Mouse (Mus musculus) G1E-ER4 (cell line): ENCODE results near the gene Rubcn. TPM values are rescaled to one million over a fixed set of nuclear protein-coding genes. Genes with fewer than 3 reads are reported as not detected.

ENCODE experiments used
- GATA1 ChIP-seq: IDR thresholded peaks from one replicate; pipeline ENCODE4 v1.8.0; 2012; ENCODE audit warnings: low read length, inconsistent platforms
- polyA plus RNA-seq: library from polyadenylated mRNA; stranded (reverse); fragments of >175 nt; gene quantifications from 2 replicates; pipeline ENCODE4 v1.2.3, GENCODE M21; 2012

Rubcn gene
- polyA plus RNA-seq, 1 experiment, result 9.3 TPM

DNA sequence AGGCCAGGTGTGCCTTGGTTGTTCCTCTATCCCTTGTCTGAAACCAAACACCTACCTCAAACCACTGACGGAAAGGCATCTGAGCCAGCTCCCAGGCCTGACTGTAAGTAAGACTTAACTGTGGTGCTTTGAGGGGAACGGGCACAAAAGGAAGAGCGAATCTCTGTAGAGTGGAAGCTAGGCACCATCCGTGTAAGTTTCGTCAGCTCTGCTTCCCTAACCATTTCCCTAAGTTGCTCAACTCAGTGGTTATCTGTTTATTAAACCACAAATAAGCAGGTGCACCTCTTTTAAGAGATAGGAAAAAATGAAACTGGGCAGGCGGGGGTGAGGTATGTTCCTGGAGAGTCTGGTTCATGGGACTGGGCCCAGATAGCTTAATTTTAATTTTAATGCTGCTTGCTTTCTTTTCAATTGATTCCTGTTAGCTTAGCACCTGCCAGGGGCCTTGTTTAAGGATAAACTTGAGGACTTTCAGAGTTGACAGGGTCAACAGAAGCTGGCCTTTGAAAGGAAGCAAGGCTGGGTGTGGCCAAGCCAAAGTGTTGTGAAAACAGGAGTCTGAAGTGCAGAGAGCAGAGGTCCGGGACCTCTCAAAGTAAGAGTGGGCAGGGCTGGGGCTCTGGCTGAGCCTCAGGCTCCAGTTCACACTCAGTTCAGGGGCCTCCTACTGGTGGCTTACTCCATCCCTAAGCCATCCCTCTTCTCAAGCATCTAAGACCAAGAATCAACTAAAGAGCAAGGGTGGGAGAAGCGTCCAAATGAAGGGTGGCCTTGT lies 70.0 kb downstream of the Rubcn start:
- TF ChIP-seq GATA1, result no peak

DNA sequence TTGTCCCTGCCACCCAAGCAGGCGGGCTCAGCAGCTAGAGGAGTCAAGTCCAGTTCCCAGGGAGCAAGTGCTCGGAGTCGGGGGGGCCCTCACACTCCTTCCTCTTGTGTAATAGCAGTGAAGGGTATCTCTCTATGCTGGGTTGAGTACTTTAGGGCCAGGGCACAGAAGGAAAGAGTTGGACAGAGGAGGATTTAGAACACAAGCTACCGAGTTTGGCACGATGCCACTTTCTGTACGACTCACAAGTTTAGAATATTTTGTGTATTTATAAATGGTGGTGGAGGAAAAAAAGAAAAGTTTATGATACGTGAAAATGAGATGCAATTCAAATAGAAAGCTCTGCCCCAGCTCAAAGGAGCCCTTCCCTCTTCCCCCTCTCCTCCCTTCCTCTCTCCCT lies 72.4 kb downstream of the Rubcn start:
- no peak for TF ChIP-seq GATA1

DNA sequence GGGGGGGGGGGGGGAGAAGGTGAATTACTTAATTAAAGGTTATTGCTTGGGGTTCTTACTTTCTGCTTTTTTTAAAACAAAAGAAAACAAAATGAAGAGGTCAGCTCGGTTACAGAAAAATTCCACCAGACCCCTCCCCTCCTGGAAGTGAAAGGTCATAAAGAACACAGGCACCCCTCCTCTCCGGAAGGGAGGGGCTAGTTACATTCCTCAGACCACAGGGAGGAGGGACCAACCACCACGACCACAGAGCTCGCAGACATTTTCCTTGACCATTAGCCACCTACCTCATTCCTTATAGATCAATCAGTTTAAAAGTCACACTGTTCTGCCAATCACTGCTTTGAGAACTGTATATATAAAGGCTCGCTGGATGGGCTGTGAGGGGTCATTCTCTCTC lies 73.7 kb downstream of the Rubcn start:
- no peak for TF ChIP-seq GATA1

DNA sequence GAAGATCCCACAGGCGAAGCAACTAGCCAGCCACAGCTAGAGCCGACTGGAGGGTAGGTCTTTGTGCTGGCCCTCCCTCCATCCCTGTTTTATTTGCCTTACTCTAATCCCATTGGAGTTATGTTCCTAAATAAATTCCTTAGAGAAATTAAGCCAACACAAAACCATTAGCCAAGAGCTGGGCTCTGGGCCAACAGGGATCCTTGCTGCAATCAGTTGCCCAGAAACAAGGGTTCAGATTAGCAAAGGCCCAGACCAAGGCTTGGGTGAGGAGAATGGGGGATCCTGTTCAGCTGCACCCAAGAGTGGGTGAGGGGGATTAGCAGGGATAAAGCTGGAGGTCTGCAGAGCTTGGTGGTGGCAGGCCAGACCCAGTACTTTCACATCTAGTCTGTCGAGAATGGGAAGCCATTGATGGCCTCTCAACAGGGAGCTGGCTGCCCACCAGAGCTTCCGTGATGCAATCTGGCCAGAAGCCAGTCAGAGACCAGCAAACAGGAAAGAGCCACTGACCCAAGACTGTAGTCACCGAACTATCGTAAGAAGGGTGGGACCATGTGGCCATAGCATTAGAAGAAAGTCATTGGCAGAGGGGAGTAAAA lies 74.2 kb downstream of the Rubcn start:
- TF ChIP-seq GATA1, result no peak

DNA sequence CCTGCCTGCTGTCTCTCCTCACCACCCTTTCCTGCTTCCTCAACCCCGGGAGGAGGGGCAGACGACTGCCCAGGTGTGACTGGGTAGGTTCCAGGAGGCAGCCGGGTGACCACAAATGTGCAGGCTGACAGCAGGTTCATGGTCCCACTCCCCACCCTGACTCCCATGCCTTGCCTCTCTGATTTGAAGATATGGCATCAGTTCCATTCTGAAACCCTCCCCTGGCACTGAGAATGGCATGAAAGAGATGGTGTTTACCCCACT lies 80.2 kb downstream of the Rubcn start, which contains the start of gene Muc20:
Gene Muc20, minus strand, starts transcription at position 10 of the 264 bp plus-strand sequence.
- no peak for TF ChIP-seq GATA1

DNA sequence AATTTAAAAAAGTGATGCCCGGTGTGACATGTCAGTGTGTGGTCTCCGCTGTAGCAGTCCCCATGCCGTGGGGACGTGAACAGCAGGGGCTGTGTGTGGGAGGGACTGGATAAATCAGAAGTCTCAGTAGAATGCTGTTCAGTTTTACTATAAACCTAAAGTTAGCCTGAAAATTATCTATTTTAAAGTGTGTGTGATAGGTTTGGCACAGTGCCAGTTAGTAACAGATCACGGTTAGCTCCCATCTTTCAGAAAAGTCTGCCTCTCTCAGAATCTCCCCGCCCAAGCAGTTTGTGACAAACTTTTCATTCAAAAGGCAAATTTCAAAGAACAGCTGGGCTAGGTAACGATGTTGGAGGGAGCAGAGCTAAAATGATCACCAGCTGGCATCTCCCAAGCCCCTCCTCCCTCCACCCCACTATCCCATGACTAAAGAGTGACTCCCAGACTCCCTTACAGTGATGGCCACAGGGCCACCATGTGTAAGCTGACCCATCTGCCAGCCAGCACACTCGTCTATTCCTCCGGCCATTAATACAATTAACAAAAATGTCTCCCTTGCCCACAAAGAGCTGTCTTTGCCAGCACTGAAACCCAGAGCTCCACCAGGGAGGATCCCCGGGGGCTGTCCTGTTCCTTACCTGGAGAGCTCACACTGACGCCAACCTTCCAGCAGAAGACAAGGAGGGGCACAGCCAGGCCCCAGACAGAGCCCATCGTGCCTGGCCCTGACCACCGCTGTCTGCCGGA lies 80.7 kb downstream of the Rubcn start:
- TF ChIP-seq GATA1, result no peak

DNA sequence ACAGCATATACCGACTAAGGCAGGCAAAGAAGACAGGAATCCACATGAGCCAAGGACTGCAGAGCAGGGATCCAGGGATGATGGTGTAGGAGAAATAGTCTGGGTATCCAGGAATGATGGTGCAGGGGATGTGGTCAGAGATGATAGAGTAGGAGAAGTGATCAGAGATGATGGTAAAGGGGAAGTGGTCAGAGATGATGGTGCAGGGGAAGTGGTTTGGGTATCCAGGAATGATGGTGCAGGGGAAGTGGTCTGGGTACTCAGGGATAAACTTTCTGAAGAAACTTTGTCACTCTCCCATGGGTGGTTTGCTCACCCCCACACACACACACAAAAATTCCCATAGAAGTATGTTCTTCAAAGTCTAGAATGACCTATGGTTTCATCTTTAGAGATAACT lies 82.4 kb downstream of the Rubcn start:
- no peak for TF ChIP-seq GATA1

DNA sequence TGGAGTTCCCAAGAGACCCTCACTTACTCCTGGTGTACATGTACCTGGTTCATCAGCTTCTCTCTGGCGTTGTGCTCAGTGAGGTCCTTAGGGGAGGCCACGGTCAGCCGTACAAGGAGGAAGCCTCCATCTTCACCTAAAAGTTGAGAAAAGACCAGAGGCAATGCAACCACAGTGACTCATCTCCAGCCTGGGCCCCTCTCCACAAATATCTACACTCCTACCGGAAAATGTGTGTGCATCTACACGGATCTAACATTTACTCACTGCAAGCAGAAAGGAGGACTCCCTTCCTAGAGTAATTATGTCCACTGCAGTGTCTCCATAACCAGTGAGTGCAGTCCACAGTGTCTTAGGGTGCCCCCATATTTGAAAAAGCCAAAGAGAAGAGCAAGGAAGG lies 87.5 kb downstream of the Rubcn start:
- no peak for TF ChIP-seq GATA1

DNA sequence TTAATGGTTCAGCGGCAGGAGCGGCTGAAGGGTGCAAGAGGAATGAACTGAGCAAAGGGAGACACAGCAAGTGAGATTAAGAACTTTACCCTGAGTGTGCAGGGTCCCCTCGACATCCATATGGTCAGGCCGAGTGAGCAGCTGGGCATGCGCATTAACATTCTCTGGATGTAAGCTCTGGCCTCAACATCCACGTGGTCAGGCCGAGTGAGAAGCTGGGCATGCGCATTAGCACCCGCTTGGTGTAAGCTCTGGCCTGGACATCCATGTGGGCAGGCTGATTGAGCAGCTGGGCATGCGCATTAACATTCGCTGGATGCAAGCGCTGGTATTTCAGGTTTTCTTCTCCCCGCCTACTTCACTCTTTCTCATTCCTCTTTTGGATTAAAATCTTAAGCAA lies 92.7 kb downstream of the Rubcn start:
- no peak for TF ChIP-seq GATA1

DNA sequence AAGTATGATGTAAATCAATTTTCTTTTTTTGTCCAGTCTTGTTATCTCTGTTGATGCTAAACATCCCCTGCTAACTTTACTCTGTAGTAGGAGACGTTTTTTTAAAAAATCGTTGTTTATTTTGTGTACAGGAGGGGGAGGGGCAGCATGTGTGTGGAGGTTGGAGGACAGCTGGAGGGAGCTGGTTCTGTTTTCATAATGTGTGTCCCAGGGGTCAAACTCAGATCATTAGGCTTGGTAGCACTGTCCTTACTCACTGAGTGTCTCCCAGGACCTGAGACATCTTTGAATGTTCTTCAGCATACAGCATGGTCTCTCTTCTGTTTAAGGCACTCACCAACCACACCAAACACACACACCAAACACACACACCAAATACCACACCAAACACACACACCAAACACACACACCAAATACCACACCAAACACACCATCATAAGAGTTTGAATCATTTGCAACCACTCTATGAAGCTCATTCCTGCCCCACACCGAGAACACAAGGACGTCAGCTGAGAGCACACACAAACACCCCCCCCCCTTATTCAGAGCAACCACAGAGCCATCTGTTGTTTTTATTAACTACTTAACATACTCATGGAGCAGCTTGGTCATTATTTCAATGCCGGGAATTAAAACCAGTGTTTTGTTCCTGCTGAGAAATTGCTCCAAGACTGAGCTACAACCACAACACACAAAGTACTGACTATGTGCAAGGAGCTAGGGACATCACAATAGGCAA lies 94.1 kb downstream of the Rubcn start:
- TF ChIP-seq GATA1, result no peak

DNA sequence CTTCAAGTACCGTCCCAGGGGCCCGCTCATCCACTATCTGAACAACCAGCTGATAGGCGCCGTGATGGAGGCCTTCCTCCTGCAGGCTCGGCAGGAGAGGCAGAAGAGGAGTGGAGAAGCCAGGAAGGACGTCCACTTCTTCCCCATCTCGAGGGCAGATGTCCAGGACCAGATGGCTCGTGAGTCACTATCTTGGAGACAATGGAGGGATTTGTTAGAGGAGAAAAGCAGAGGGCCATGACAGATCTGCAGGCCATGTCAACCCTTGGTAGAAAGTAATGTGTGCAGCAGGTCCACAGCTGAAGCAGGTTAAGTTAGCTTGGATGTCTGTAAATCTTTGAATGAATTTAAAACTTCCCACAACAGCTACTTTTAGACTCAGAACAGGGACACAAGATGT lies 98.6 kb downstream of the Rubcn start:
- TF ChIP-seq GATA1, result no peak

DNA sequence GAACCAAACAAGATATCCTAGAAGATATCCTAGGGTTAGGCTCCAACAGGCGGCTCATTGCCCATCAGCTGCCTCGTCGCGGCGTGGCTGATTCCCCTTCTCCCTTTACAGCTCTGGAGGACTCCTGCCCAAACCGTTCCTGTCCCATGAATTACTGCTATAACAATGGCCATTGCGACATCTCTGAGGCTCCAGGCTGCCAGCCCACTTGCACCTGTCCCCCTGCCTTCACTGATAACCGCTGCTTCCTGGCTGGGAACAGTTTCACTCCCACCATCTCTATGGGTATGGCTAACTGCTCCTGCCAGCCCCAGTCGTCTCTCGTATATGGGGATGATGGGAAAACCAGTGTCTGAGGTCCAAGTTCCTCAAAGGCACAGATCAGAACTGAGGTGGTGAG lies 100.9 kb downstream of the Rubcn start:
- TF ChIP-seq GATA1, result no peak

Other genes starting within 250 kb of the Rubcn start
- 155 and 164 TPM in 2 replicates for gene Tnk2, start 233.9 kb downstream of the Rubcn start, polyA plus RNA-seq
- not detected in 2 replicates for gene Muc4, start 141.9 kb downstream of the Rubcn start, polyA plus RNA-seq
- not detected in 2 replicates for gene Muc20, start 80.3 kb downstream of the Rubcn start, polyA plus RNA-seq
- not detected in 2 replicates for gene Smbd1, start 67.3 kb downstream of the Rubcn start, polyA plus RNA-seq
- 192 and 286 TPM in 2 replicates for gene Fyttd1, start 266 bp downstream of the Rubcn start, polyA plus RNA-seq
- gene Lrch3, start 36.3 kb upstream of the Rubcn start, polyA plus RNA-seq, result 9.0 and 11.8 TPM in 2 replicates
- 1.2 and 3.0 TPM in 2 replicates for gene Iqcg, start 178.5 kb upstream of the Rubcn start, polyA plus RNA-seq
- gene Rpl35a, start 178.7 kb upstream of the Rubcn start, polyA plus RNA-seq, result 82.9 and 92.8 TPM in 2 replicates
- 0.28 and 0.42 TPM in 2 replicates for gene Lmln, start 184.8 kb upstream of the Rubcn start, polyA plus RNA-seq